Mouse (Mus musculus) urinary bladder, postnatal 25 days (tissue): ENCODE measurements around the gene Tmed11.
"Not testable (repeated sequence)": the region's sequence is repeated elsewhere in the genome, so short reads cannot be mapped to it uniquely, and the experiment has no call there.

Experiments used
- DNase-seq: peaks from one replicate; pipeline ENCODE4 v3.0.0; 2022; ENCODE audit warnings: low spot score

The Tmed11 gene

GRCm38 (mm10) chr5:108795263-108795662 is at the start of gene Tmed11:
Gene Tmed11, minus strand, starts transcription at chr5:108795363.
- not testable (repeated sequence) for DNase-seq

DNA sequence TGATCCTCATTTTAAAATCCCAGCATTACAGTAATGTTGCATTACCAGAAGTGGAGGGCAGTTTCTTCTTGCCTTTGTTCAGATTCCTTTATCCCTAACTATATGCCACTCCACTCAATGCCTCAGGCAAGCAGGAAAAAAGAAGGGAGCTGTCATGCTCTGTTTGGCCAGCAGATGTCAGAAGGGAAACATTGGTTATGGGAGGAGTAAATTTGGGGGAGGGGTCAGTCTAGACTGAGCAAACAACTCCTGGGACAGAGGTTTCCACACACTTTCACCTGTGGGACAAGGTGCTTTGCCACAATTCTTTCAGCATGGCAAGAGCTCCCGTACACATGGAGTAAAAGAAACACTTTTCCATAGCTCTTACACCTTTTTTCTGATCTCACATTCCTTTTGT is 41.0 kb upstream of the Tmed11 start:
- no peak for DNase-seq

DNA sequence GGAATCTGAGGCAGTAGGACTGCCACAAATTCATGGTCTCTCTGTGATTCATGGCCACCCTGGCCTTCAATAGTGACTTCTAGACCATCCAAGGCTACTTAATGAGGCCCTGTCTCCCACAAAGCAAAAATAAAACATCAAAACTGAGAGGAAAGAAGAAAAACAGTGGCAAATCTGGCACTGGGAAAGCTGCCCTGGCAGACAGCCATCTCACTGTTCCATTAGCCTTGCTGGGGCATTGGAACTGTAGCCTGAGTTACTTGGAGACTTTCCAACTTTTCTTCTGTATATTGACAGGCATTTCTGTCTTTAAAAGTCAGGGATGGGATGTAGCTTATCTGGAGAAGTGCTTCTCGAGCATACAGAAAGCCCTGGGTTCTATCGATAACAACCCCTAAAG is 28.1 kb upstream of the Tmed11 start:
- DNase-seq = no peak

DNA sequence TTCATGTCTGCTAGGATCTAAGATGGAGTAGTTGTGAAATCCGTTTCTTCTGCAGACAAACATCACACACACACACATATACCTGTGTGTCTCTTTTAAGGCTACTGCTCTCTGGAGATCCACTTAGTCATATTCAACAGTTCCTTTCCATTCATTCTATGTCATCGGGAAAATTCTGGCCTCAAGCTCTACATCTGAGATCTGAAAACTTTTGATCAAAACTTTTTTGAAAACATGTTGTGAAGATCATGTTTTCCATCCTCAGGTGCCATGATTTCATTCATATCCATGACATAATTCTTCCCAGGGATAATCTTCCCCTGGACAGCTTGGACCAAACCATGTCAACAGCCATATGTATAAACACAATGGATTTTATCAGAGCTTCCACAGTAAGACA is 13.6 kb upstream of the Tmed11 start, which contains the start of gene Vmn2r8:
Gene Vmn2r8, minus strand, starts transcription at position 101 of the 400 bp plus-strand sequence.
- not testable (repeated sequence) for DNase-seq

- no peak for DNase-seq
These were observed 8.5 kb upstream of the Tmed11 start for GRCm38 (mm10) chr5:108803646-108804045.

- not testable (repeated sequence) for DNase-seq
These were observed 4.8 kb downstream of the Tmed11 start for GRCm38 (mm10) chr5:108790385-108790784.

GRCm38 (mm10) chr5:108774630-108775306 is 20.4 kb downstream of the Tmed11 start, which contains the start of gene Rnf212:
Gene Rnf212, minus strand, starts transcription at chr5:108774982.
- DNase-seq = no peak

DNA sequence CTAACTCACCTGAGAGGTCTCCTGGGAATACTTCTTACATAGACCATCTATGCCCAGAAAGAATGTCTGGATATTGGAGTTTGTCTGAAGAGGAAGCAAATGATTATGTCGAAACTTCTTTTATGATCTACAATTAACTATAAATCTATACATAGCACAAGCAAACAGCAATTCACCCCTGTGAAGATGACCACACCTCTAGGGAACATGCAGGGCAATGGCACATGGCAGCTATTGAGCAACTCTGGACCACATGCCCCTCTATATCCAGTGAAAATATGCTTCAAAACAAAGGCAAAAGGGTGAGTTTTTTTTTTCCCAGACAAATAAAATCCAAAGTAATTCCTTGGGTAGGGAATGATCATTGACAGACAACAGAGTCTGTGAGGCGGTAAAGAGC is 35.2 kb downstream of the Tmed11 start:
- no peak for DNase-seq

DNA sequence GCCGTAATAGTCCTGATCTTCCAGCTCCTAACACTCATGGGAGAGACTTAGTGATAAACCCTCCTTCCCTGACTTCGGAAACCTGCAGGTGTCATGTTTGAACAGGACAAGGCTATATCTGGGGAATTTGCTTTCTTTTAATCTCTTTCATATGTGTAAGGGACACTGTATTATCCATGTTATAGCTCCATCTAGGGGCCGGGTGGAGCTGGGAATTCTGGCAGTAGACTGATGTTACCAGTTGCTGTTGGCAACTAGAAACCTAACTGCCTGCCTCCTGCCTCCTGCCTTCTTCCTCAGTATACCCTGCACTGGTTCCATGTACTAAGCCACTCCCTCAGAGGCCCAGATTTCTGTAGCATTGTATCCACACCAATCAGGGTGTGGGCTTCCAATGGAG is 36.8 kb downstream of the Tmed11 start:
- DNase-seq = peak; percentile 3

GRCm38 (mm10) chr5:108751258-108751657 is 43.9 kb downstream of the Tmed11 start:
- DNase-seq = not testable (repeated sequence)

DNA sequence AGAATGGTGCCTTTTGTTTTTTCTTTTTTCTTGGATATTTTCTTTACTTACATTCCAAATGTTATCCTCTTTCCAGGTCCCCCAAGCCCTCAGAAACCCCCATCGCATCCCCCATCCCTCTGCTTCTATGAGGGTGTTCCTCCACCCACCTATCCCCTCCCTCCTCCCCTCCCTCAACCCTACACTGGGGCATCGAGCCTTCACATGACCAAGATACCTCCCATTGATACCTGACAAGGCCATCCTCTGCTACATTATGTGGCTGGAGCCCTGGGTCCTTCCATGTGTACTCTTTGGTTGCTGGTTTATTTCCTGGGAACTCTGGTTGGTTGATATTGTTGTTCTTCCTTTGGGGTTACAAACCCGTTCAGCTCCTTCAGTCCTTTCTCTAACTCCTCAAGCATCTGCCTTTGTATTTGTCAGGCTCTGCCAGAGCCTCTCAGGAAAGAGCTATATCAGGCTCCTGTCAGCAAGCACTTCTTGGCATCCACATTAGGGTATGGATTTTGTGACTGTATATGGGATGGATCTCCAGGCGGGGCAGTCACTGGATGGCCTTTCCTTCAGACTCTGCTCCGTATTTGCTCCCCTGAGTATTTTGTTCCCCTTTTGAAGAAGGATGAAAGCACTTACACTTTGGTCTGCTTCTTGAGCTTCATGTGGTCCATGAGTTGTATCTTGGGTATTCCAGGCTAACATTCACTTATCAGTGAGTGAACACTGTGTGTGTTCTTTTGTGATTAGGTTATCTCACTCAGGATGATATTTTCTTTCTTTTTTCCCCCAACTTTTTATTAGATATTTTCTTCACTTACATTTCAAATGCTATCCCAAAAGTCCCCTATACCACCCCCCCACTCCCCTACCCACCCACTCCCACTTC is 44.6 kb downstream of the Tmed11 start:
- DNase-seq = no peak

DNA sequence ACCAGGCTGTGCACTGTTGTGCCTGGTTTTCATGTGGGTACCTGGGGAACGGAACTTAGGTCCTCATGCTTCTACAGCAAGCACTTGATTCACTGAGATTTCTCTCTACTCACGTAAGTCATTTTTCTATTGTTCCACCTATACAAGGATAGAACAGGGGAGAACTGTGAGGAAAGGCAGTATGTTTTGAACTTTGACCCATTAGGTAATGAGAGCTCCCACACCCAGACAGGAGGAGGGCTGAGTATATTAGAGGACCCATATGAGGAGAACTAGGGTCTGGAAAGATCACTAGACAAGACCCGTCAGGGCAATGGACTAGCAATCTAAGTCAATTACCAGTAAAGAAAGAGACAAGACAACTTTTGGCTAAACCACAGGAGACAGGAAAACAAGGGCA is 50.5 kb downstream of the Tmed11 start:
- no peak for DNase-seq

DNA sequence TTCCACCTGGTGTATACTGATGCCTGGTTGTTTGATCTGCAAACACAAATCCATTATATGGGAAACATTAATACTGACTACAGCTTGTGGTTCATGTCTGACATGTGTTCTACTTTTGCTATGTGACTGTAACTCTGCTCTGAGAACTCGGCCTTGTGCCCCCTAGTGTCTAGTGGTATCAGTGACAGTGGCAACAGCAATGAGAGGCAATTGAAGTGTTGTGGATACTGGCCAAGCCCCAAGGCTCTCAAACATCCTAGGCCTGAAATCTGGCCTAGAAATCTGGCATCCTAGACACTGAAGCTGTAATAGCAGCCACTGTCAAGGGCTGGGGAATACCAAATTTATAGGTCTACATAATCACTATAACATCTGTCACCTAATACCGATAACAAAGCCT is 51.3 kb downstream of the Tmed11 start:
- no peak for DNase-seq

GRCm38 (mm10) chr5:108742596-108742995 is 52.6 kb downstream of the Tmed11 start:
- DNase-seq = no peak

DNA sequence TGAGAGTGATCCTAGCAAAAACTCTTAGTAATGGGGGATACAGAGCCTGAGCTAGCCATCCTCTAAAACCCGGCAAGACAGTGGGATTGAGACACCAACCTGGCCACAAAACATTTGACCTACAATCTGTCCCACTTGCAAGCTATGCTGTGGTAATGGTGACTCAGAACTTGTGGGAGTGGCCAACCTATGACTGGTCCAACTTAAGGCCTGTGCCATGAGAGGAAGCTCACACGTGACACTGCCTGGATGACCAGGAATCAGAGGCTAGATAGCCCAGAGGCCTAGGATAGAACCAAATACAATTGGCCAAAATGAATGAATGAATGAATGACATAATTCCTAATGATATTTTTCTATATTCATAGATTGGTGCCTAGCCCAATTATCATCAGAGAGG is 53.3 kb downstream of the Tmed11 start:
- no peak for DNase-seq

DNA sequence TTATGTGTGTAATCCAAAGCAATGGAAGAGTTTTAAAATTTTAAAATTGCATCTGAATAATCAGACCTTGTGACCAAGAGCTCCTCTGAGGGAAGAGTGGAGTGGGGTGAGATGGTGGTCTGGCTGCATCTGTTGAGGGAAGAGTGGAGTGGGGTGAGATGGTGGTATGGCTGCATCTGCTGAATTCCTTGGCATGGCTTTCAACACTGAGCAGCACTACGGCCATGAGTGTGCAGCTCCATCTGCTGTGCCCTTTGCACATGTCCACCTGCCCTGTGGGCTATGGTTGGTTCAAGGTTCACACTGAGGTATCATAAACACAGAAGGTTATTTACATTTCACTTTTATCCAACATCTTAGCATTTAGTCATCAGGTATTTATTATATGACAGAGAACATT is 67.7 kb downstream of the Tmed11 start:
- DNase-seq = no peak
